Mouse (Mus musculus) liver, adult 2 months (tissue): ENCODE measurements around the gene Erc1.
"Not testable (repeated sequence)": the region's sequence is repeated elsewhere in the genome, so short reads cannot be mapped to it uniquely, and the experiment has no call there.

Experiments
- CTCF ChIP-seq: fragments of 200-500 bp; IDR thresholded peaks from 2 replicates; pipeline ENCODE4 v1.5.1; 2011; ENCODE audit warnings: low read depth, low read length, control low read depth
- POLR2A ChIP-seq: fragments of 200-500 bp; IDR thresholded peaks from 2 replicates; pipeline ENCODE4 v1.6.1; 2011; ENCODE audit warnings: low read length, control low read depth; ENCODE audit not compliant: insufficient read depth; ENCODE audit errors: extremely low read depth

DNA sequence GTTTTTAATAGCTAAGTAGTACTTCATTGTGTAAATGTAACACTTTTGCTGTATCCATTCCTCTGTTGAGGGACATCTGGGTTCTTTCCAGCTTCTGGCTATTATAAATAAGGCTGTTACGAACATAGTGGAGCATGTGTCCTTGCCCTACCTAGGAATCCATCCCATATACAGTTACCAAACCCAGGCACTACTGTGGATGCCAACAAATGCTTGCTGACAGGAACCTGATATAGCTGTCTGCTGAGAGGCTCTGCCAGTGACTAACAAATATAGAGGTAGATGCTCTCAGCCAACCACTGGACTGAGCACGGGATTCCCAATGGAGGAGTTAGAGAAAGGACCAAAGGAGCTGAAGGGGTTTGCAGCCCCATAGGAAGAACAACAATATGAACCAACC, 193.2 kb downstream of the Erc1 start:
- not testable (repeated sequence) for TF ChIP-seq CTCF, POLR2A
